Mouse (Mus musculus): ENCODE data around the gene Lsm7. TPM values are rescaled to one million over a fixed set of nuclear protein-coding genes. Genes with fewer than 3 reads are reported as not detected.
"Not testable (repeated sequence)": the region's sequence is repeated elsewhere in the genome, so short reads cannot be mapped to it uniquely, and the experiment has no call there.

Gene Lsm7
- polyA plus RNA-seq, 2 experiments, result 371 to 417 TPM

- Histone ChIP-seq H3K27ac (replicated peaks; ENCODE audit: low read depth, low read length) (no peak overlapping the region), H3K27me3 (ENCODE audit: control insufficient read depth, insufficient read depth, low read length) (no peaks in the 10 kb centered on the region), H3K9me3 (ENCODE audit: control insufficient read depth, low read length) (no peaks in the 10 kb centered on the region), H3K4me3 (replicated peaks; ENCODE audit: low read length) (no peak overlapping the region), H3K4me1 (ENCODE audit: control insufficient read depth, insufficient read depth, low read length) (peaks cover 9% of the 10 kb centered on the region), H3K9ac (ENCODE audit: low read depth, low read length, severe bottlenecking) (no peak overlapping the region), H3K4me2 (replicated peaks; ENCODE audit: low read depth, low read length, severe bottlenecking) (no peak overlapping the region), H3K36me3 (ENCODE audit: control insufficient read depth, insufficient read depth, low read length) (peaks cover 1% of the 10 kb centered on the region; the same call in 1 of the 2 replicates)
- 85% methylated on average over 1 of the region's 1 CpGs for WGBS
- TF ChIP-seq POLR2A (IDR thresholded peaks at IDR 0.05; ENCODE audit: borderline replicate concordance, extremely low read depth, insufficient read depth, insufficient read length), result no peak
- no peak for DNase-seq (ENCODE audit: low spot score)
- ATAC-seq (ENCODE audit: low FRiP score, low read depth), result no peak
These were observed 31.7 kb downstream of the Lsm7 start for GRCm38 (mm10) chr10:80823316-80823715.

- Histone ChIP-seq H3K9ac (ENCODE audit: low read depth, low read length, severe bottlenecking) (no peak overlapping the region), H3K4me1 (ENCODE audit: control insufficient read depth, insufficient read depth, low read length) (peaks cover 4% of the 10 kb centered on the region; the same call in 1 of the 2 replicates), H3K36me3 (ENCODE audit: control insufficient read depth, insufficient read depth, low read length) (no peaks in the 10 kb centered on the region), H3K4me3 (replicated peaks; ENCODE audit: low read length) (no peak overlapping the region), H3K4me2 (replicated peaks; ENCODE audit: low read depth, low read length, severe bottlenecking) (no peak overlapping the region), H3K27ac (replicated peaks; ENCODE audit: low read depth, low read length) (no peak overlapping the region), H3K27me3 (ENCODE audit: control insufficient read depth, insufficient read depth, low read length) (no peaks in the 10 kb centered on the region), H3K9me3 (ENCODE audit: control insufficient read depth, low read length) (no peaks in the 10 kb centered on the region)
- TF ChIP-seq POLR2A (IDR thresholded peaks at IDR 0.05; ENCODE audit: borderline replicate concordance, extremely low read depth, insufficient read depth, insufficient read length), result no peak
- WGBS, result 91% methylated on average over 5 of the region's 5 CpGs
- DNase-seq (ENCODE audit: low spot score) (no peak), ATAC-seq (ENCODE audit: low FRiP score, low read depth) (no peak)
These were observed 32.5 kb downstream of the Lsm7 start for GRCm38 (mm10) chr10:80822528-80822927.

- Histone ChIP-seq H3K36me3 (ENCODE audit: control insufficient read depth, insufficient read depth, low read length) (no peaks in the 10 kb centered on the region), H3K9me3 (ENCODE audit: control insufficient read depth, low read length) (no peaks in the 10 kb centered on the region), H3K4me2 (replicated peaks; ENCODE audit: low read depth, low read length, severe bottlenecking) (no peak overlapping the region), H3K27ac (replicated peaks; ENCODE audit: low read depth, low read length) (no peak overlapping the region), H3K4me1 (ENCODE audit: control insufficient read depth, insufficient read depth, low read length) (peaks cover 4% of the 10 kb centered on the region; the same call in 1 of the 2 replicates), H3K9ac (ENCODE audit: low read depth, low read length, severe bottlenecking) (no peak overlapping the region), H3K4me3 (replicated peaks; ENCODE audit: low read length) (no peak overlapping the region), H3K27me3 (ENCODE audit: control insufficient read depth, insufficient read depth, low read length) (no peaks in the 10 kb centered on the region)
- no peak for DNase-seq (ENCODE audit: low spot score)
- no peak for TF ChIP-seq POLR2A (IDR thresholded peaks at IDR 0.05; ENCODE audit: borderline replicate concordance, extremely low read depth, insufficient read depth, insufficient read length)
- WGBS, result 44% methylated on average over 2 of the region's 2 CpGs
- no peak for ATAC-seq (ENCODE audit: low FRiP score, low read depth)
These were observed 33.0 kb downstream of the Lsm7 start for GRCm38 (mm10) chr10:80821991-80822390.

- Histone ChIP-seq H3K9me3 (ENCODE audit: control insufficient read depth, low read length) (no peaks in the 10 kb centered on the region), H3K4me2 (replicated peaks; ENCODE audit: low read depth, low read length, severe bottlenecking) (no peak overlapping the region), H3K27me3 (ENCODE audit: control insufficient read depth, insufficient read depth, low read length) (no peaks in the 10 kb centered on the region), H3K36me3 (ENCODE audit: control insufficient read depth, insufficient read depth, low read length) (no peaks in the 10 kb centered on the region), H3K9ac (ENCODE audit: low read depth, low read length, severe bottlenecking) (no peak overlapping the region), H3K4me3 (replicated peaks; ENCODE audit: low read length) (no peak overlapping the region), H3K4me1 (ENCODE audit: control insufficient read depth, insufficient read depth, low read length) (no peaks in the 10 kb centered on the region), H3K27ac (replicated peaks; ENCODE audit: low read depth, low read length) (no peak overlapping the region)
- ATAC-seq (ENCODE audit: low FRiP score, low read depth) (no peak), DNase-seq (ENCODE audit: low spot score) (no peak)
- TF ChIP-seq POLR2A (IDR thresholded peaks at IDR 0.05; ENCODE audit: borderline replicate concordance, extremely low read depth, insufficient read depth, insufficient read length), result no peak
- WGBS, result 66% methylated on average over 3 of the region's 3 CpGs
These were observed 35.6 kb downstream of the Lsm7 start for GRCm38 (mm10) chr10:80819406-80819805.

GRCm38 (mm10) chr10:80818599-80819281, 36.3 kb downstream of the Lsm7 start:
- ATAC-seq (ENCODE audit: low FRiP score, low read depth) (no peak), DNase-seq (ENCODE audit: low spot score) (no peak)
- no peak for TF ChIP-seq POLR2A (IDR thresholded peaks at IDR 0.05; ENCODE audit: borderline replicate concordance, extremely low read depth, insufficient read depth, insufficient read length)
- Histone ChIP-seq H3K27ac (replicated peaks; ENCODE audit: low read depth, low read length) (no peak overlapping the region), H3K4me1 (ENCODE audit: control insufficient read depth, insufficient read depth, low read length) (no peaks in the 10 kb centered on the region), H3K9me3 (ENCODE audit: control insufficient read depth, low read length) (no peaks in the 10 kb centered on the region), H3K4me3 (replicated peaks; ENCODE audit: low read length) (no peak overlapping the region), H3K4me2 (replicated peaks; ENCODE audit: low read depth, low read length, severe bottlenecking) (no peak overlapping the region), H3K36me3 (ENCODE audit: control insufficient read depth, insufficient read depth, low read length) (no peaks in the 10 kb centered on the region), H3K9ac (ENCODE audit: low read depth, low read length, severe bottlenecking) (no peak overlapping the region), H3K27me3 (ENCODE audit: control insufficient read depth, insufficient read depth, low read length) (no peaks in the 10 kb centered on the region)
- WGBS, result 50% methylated on average over 6 of the region's 6 CpGs

GRCm38 (mm10) chr10:80817955-80818354, 37.1 kb downstream of the Lsm7 start:
- not testable (repeated sequence) for H3K4me1 ChIP-seq (ENCODE audit: control insufficient read depth, insufficient read depth, low read length); DNase-seq (ENCODE audit: low spot score); H3K27ac ChIP-seq (replicated peaks; ENCODE audit: low read depth, low read length); ATAC-seq (ENCODE audit: low FRiP score, low read depth); H3K4me3 ChIP-seq (replicated peaks; ENCODE audit: low read length); H3K27me3 ChIP-seq (ENCODE audit: control insufficient read depth, insufficient read depth, low read length); H3K9me3 ChIP-seq (ENCODE audit: control insufficient read depth, low read length); H3K9ac ChIP-seq (ENCODE audit: low read depth, low read length, severe bottlenecking); H3K36me3 ChIP-seq (ENCODE audit: control insufficient read depth, insufficient read depth, low read length); H3K4me2 ChIP-seq (replicated peaks; ENCODE audit: low read depth, low read length, severe bottlenecking)
- WGBS, result 84% methylated on average over 7 of the region's 7 CpGs

Data from limb, embryonic 14.5 days (tissue).